Mouse (Mus musculus) midbrain, postnatal 0 days (tissue): ENCODE results near the gene Zhx3. TPM values are rescaled to one million over a fixed set of nuclear protein-coding genes. Genes with fewer than 3 reads are reported as not detected.

ENCODE experiments used
- ATAC-seq: fragments of 200-750 bp; cut with Nextera tagmentation; 2 replicates; pipeline ENCODE4 v1.8.0; 2017; ENCODE audit warnings: moderate number of reproducible peaks, mild to moderate bottlenecking, moderate TSS enrichment, moderate library complexity; ENCODE audit not compliant: low FRiP score
- DNase-seq: peaks from one replicate; pipeline ENCODE4 v3.0.0-alpha.2; 2015; ENCODE audit warnings: low spot score
- H3K27ac ChIP-seq: fragments of 300-500 bp; sonication (generic); 2 replicates; pipeline ENCODE4 v1.5.1; 2014; ENCODE audit warnings: low read depth, mild to moderate bottlenecking, low read length, mixed read lengths
- H3K27me3 ChIP-seq: fragments of 300-500 bp; sonication (generic); 2 replicates; pipeline ENCODE4 v1.6.1; 2014; ENCODE audit warnings: low read length, control low read depth, mixed read lengths; ENCODE audit not compliant: insufficient read depth
- H3K36me3 ChIP-seq: fragments of 300-500 bp; sonication (generic); 2 replicates; pipeline ENCODE4 v1.6.1; 2014; ENCODE audit warnings: low read length, control low read depth, mixed read lengths; ENCODE audit not compliant: insufficient read depth
- H3K4me1 ChIP-seq: fragments of 300-500 bp; sonication (generic); 2 replicates; pipeline ENCODE4 v1.6.1; 2014; ENCODE audit warnings: mild to moderate bottlenecking, control low read depth, antibody characterized with exemption, low read length, mixed read lengths; ENCODE audit not compliant: insufficient read depth
- H3K4me2 ChIP-seq: fragments of 300-500 bp; sonication (generic); 2 replicates; pipeline ENCODE4 v1.6.1; 2014; ENCODE audit warnings: low read depth, mild to moderate bottlenecking, low read length, mixed read lengths; ENCODE audit not compliant: poor library complexity, severe bottlenecking
- H3K4me3 ChIP-seq: fragments of 300-500 bp; sonication (generic); 2 replicates; pipeline ENCODE4 v1.5.1; 2014; ENCODE audit warnings: low read depth, mild to moderate bottlenecking, low read length, moderate library complexity
- H3K9ac ChIP-seq: fragments of 300-500 bp; sonication (generic); replicated peaks from 2 replicates; pipeline ENCODE4 v1.6.1; 2014; ENCODE audit warnings: mild to moderate bottlenecking, low read length, moderate library complexity, mixed read lengths; ENCODE audit not compliant: poor library complexity, severe bottlenecking
- H3K9me3 ChIP-seq: fragments of 300-500 bp; sonication (generic); 2 replicates; pipeline ENCODE4 v1.6.1; 2016; ENCODE audit warnings: low read length, control low read depth
- CTCF ChIP-seq: IDR thresholded peaks from 2 replicates; pipeline ENCODE4 v1.5.1; 2016; ENCODE audit warnings: antibody characterized with exemption, mild to moderate bottlenecking
- WGBS: fragments of 180-500 bp; shearing (Covaris S2); extraction: QIAGEN DNeasy Blood & Tissue Kit; methylation state at CpG from one replicate; pipeline ENCODE4 v1.1.7; 2014; 5-methylcytosine and 5-hydroxymethylcytosine counted together
- polyA plus RNA-seq: library from polyadenylated mRNA; unstranded; fragments of >200 nt; fragmentation: Nextera tagmentation; extraction: Ambion mirVana; gene quantifications from 2 replicates; pipeline ENCODE4 v1.2.1, GENCODE M21; 2015
- total RNA-seq: library from RNA; depleted of rRNA; stranded (reverse); fragments of >200 nt; gene quantifications from 2 replicates; pipeline ENCODE4 v1.2.3, GENCODE M21; 2014

Gene Zhx3
- total and polyA plus RNA-seq, 2 experiments from 2014 or later: 18.7 to 43.9 TPM

GRCm38 (mm10) chr2:160908607-160909006 is 35.8 kb upstream of the Zhx3 start:
- Histone ChIP-seq H3K4me3 (no peak overlapping the region), H3K4me2 (no peak overlapping the region), H3K4me1 (0 out of 2 replicates have a peak, but pooled peaks cover 5% of the 10 kb centered on the region), H3K27me3 (peaks cover 31% of the 10 kb centered on the region), H3K9me3 (no peaks in the 10 kb centered on the region), H3K27ac (no peak overlapping the region), H3K36me3 (no peaks in the 10 kb centered on the region), H3K9ac (no peak overlapping the region)
- ATAC-seq: no peak
- WGBS: 67% methylated on average over 18 of the region's 18 CpGs
- TF ChIP-seq CTCF: no peak
- no peak for DNase-seq

- Histone ChIP-seq H3K27ac (no peak overlapping the region), H3K4me3 (no peak overlapping the region), H3K36me3 (no peaks in the 10 kb centered on the region), H3K4me1 (no peaks in the 10 kb centered on the region), H3K27me3 (peaks cover 14% of the 10 kb centered on the region), H3K4me2 (no peak overlapping the region), H3K9me3 (no peaks in the 10 kb centered on the region), H3K9ac (no peak overlapping the region)
- no peak for ATAC-seq
- WGBS: 78% methylated on average over 5 of the region's 5 CpGs
- TF ChIP-seq CTCF: no peak
- DNase-seq: peak; percentile 42
Measured at GRCm38 (mm10) chr2:160906101-160906500, 33.3 kb upstream of the Zhx3 start.

GRCm38 (mm10) chr2:160905301-160905700 is 32.5 kb upstream of the Zhx3 start:
- H3K4me3 ChIP-seq: no peak overlapping the region
- no peak overlapping the region for H3K4me2 ChIP-seq
- H3K36me3 ChIP-seq: no peaks in the 10 kb centered on the region
- DNase-seq (no peak), ATAC-seq (no peak)
- no peaks in the 10 kb centered on the region for H3K9me3 ChIP-seq
- no peak overlapping the region for H3K9ac ChIP-seq
- H3K27me3 ChIP-seq: peaks cover 6% of the 10 kb centered on the region
- 95% methylated on average over 12 of the region's 12 CpGs for WGBS
- no peak overlapping the region for H3K27ac ChIP-seq
- TF ChIP-seq CTCF: no peak
- H3K4me1 ChIP-seq: no peaks in the 10 kb centered on the region

- no peak overlapping the region for H3K4me3 ChIP-seq
- no peak overlapping the region for H3K4me2 ChIP-seq
- no peak for TF ChIP-seq CTCF
- no peaks in the 10 kb centered on the region for H3K9me3 ChIP-seq
- H3K27me3 ChIP-seq: no peaks in the 10 kb centered on the region
- no peak overlapping the region for H3K27ac ChIP-seq
- ATAC-seq (no peak), DNase-seq (no peak)
- no peaks in the 10 kb centered on the region for H3K4me1 ChIP-seq
- H3K9ac ChIP-seq: no peak overlapping the region
- H3K36me3 ChIP-seq: no peaks in the 10 kb centered on the region
- WGBS: 89% methylated on average over 7 of the region's 7 CpGs
Measured at GRCm38 (mm10) chr2:160901656-160902412, 29.0 kb upstream of the Zhx3 start.

GRCm38 (mm10) chr2:160891697-160892096 is 18.9 kb upstream of the Zhx3 start:
- no peaks in the 10 kb centered on the region for H3K36me3 ChIP-seq
- no peaks in the 10 kb centered on the region for H3K9me3 ChIP-seq
- H3K4me2 ChIP-seq: no peak overlapping the region
- no peaks in the 10 kb centered on the region for H3K4me1 ChIP-seq
- no peak overlapping the region for H3K9ac ChIP-seq
- 87% methylated on average over 9 of the region's 9 CpGs for WGBS
- no peak for DNase-seq
- no peak overlapping the region for H3K27ac ChIP-seq
- H3K4me3 ChIP-seq: no peak overlapping the region
- H3K27me3 ChIP-seq: no peaks in the 10 kb centered on the region
- ATAC-seq: no peak
- TF ChIP-seq CTCF: no peak

GRCm38 (mm10) chr2:160891045-160891444 is 18.2 kb upstream of the Zhx3 start:
- no peak for TF ChIP-seq CTCF
- ATAC-seq: no peak
- WGBS: 87% methylated on average over 5 of the region's 5 CpGs

More at GRCm38 (mm10) chr2:160891045-160891444, 18.2 kb upstream of the Zhx3 start:
- no peaks in the 10 kb centered on the region for H3K4me1 ChIP-seq
- H3K4me3 ChIP-seq: no peak overlapping the region
- H3K27me3 ChIP-seq: no peaks in the 10 kb centered on the region
- no peak overlapping the region for H3K4me2 ChIP-seq
- DNase-seq: no peak
- no peaks in the 10 kb centered on the region for H3K36me3 ChIP-seq
- H3K9ac ChIP-seq: no peak overlapping the region
- no peaks in the 10 kb centered on the region for H3K9me3 ChIP-seq
- no peak overlapping the region for H3K27ac ChIP-seq
